Mouse (Mus musculus): ENCODE results near the gene Gm10715. TPM values are rescaled to one million over a fixed set of nuclear protein-coding genes. Genes with fewer than 3 reads are reported as not detected.
A peak's percentile ranks its signal among the peaks of the same experiment; 100 is the strongest.
"Not testable (repeated sequence)": the region's sequence is repeated elsewhere in the genome, so short reads cannot be mapped to it uniquely, and the experiment has no call there.

Gene Gm10715
- polyA plus RNA-seq, 1 experiment from 2014 or later: not detected

DNA sequence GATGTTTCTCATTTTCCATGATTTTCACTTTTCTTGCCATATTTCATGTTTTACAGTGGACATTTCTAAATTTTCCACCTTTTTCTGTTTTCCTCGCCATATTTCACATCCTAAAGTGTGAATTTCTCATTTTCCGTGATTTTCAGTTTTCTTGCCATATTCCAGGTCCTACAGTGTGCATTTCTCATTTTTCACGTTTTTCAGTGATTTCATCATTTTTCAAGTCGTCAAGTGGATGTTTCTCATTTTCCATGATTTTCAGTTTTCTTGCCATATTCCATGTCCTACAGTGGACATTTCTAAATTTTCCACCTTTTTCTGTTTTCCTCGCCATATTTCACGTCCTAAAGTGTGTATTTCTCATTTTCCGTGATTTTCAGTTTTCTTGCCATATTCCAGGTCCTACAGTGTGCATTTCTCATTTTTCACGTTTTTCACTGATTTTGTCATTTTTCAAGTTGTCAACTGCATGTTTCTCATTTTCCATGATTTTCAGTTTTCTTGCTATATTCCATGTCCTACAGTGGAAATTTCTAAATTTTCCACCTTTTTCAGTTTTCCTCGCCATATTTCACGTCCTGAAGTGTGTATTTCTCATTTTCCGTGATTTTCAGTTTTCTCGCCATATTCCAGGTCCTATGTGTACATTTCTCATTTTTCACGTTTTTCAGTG, 13.2 kb upstream of the Gm10715 start, which contains the start of gene Gm10718:
TSS of gene Gm10718 (plus strand) at position 236 of the 673 bp plus-strand sequence.
- H3K9ac ChIP-seq (ENCODE audit: low read length); H3K4me2 ChIP-seq; ATAC-seq (ENCODE audit: low FRiP score); H3K36me3 ChIP-seq (ENCODE audit: control insufficient read depth, insufficient read depth, low read length); H3K27me3 ChIP-seq (ENCODE audit: control insufficient read depth, insufficient read depth, low read length); DNase-seq (ENCODE audit: low spot score, missing footprints); H3K4me1 ChIP-seq (ENCODE audit: control insufficient read depth, insufficient read depth, low read length); H3K27ac ChIP-seq (ENCODE audit: low read depth, low read length); H3K9me3 ChIP-seq (ENCODE audit: control insufficient read depth, low read length); H3K4me3 ChIP-seq (ENCODE audit: low read depth, low read length): not testable (repeated sequence)
- WGBS: 73% methylated on average over 9 of the region's 13 CpGs

DNA sequence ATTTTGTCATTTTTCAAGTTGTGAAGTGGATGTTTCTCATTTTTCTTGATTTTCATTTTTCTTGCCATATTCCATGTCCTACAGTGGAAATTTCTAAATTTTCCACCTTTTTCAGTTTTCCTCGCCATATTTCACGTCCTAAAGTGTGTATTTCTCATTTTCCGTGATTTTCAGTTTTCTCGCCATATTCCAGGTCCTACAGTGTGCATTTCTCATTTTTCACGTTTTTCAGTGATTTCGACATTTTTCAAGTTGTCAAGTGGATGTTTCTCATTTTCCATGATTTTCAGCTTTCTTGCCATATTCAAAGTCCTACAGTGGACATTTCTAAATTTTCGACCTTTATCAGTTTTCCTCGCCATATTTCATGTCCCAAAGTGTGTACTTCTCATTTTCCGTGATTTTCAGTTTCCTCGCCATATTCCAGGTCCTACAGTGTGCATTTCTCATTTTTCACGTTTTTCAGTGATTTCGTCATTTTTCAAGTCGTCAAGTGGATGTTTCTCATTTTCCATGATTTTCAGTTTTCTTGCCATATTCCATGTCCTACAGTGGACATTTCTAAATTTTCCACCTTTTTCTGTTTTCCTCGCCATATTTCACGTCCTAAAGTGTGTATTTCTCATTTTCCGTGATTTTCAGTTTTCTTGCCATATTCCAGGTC, 12.6 kb upstream of the Gm10715 start:
- not testable (repeated sequence) for H3K9me3 ChIP-seq (ENCODE audit: control insufficient read depth, low read length); H3K9ac ChIP-seq (ENCODE audit: low read length); ATAC-seq (ENCODE audit: low FRiP score); H3K36me3 ChIP-seq (ENCODE audit: control insufficient read depth, insufficient read depth, low read length); H3K4me1 ChIP-seq (ENCODE audit: control insufficient read depth, insufficient read depth, low read length); H3K27me3 ChIP-seq (ENCODE audit: control insufficient read depth, insufficient read depth, low read length); DNase-seq (ENCODE audit: low spot score, missing footprints); H3K4me3 ChIP-seq (ENCODE audit: low read depth, low read length); H3K27ac ChIP-seq (ENCODE audit: low read depth, low read length); H3K4me2 ChIP-seq
- 61% methylated on average over 15 of the region's 16 CpGs for WGBS

DNA sequence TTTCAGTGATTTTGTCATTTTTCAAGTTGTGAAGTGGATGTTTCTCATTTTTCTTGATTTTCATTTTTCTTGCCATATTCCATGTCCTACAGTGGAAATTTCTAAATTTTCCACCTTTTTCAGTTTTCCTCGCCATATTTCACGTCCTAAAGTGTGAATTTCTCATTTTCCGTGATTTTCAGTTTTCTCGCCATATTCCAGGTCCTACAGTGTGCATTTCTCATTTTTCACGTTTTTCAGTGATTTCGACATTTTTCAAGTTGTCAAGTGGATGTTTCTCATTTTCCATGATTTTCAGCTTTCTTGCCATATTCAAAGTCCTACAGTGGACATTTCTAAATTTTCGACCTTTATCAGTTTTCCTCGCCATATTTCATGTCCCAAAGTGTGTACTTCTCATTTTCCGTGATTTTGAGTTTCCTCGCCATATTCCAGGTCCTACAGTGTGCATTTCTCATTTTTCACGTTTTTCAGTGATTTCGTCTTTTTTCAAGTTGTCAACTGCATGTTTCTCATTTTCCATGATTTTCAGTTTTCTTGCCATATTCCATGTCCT, 11.7 kb upstream of the Gm10715 start, which contains the start of gene Gm10717:
TSS of gene Gm10717 (plus strand) at position 506 of the 556 bp plus-strand sequence.
- not testable (repeated sequence) for H3K4me1 ChIP-seq (ENCODE audit: control insufficient read depth, insufficient read depth, low read length); H3K27me3 ChIP-seq (ENCODE audit: control insufficient read depth, insufficient read depth, low read length); H3K9ac ChIP-seq (ENCODE audit: low read length); H3K9me3 ChIP-seq (ENCODE audit: control insufficient read depth, low read length); H3K4me2 ChIP-seq; H3K27ac ChIP-seq (ENCODE audit: low read depth, low read length); H3K4me3 ChIP-seq (ENCODE audit: low read depth, low read length); DNase-seq (ENCODE audit: low spot score, missing footprints); H3K36me3 ChIP-seq (ENCODE audit: control insufficient read depth, insufficient read depth, low read length); ATAC-seq (ENCODE audit: low FRiP score)
- WGBS: 71% methylated on average over 12 of the region's 12 CpGs

DNA sequence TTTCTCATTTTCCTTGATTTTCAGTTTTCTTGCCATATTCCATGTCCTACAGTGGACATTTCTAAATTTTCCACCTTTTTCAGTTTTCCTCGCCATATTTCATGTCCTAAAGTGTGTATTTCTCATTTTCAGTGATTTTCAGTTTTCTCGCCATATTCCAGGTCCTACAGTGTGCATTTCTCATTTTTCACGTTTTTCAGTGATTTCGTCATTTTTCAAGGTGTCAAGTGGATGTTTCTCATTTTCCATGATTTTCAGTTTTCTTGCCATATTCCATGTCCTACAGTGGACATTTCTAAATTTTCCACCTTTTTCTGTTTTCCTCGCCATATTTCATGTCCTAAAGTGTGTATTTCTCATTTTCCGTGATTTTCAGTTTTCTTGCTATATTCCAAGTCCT, 11.0 kb upstream of the Gm10715 start:
- H3K9ac ChIP-seq (ENCODE audit: low read length); H3K4me2 ChIP-seq; H3K4me1 ChIP-seq (ENCODE audit: control insufficient read depth, insufficient read depth, low read length); H3K27ac ChIP-seq (ENCODE audit: low read depth, low read length); H3K4me3 ChIP-seq (ENCODE audit: low read depth, low read length); H3K9me3 ChIP-seq (ENCODE audit: control insufficient read depth, low read length); ATAC-seq (ENCODE audit: low FRiP score); DNase-seq (ENCODE audit: low spot score, missing footprints); H3K36me3 ChIP-seq (ENCODE audit: control insufficient read depth, insufficient read depth, low read length); H3K27me3 ChIP-seq (ENCODE audit: control insufficient read depth, insufficient read depth, low read length): not testable (repeated sequence)
- WGBS: 67% methylated on average over 4 of the region's 6 CpGs

DNA sequence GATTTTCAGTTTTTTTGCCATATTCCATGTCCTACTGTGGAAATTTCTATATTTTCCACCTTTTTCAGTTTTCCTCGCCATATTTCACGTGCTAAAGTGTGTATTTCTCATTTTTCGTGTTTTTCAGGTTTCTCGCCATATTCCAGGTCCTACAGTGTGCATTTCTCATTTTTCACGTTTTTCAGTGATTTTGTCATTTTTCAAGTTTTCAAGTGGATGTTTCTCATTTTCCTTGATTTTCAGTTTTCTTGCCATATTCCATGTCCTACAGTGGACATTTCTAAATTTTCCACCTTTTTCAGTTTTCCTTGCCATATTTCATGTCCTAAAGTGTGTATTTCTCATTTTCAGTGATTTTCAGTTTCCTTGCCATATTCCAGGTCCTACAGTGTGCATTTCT, 10.5 kb upstream of the Gm10715 start:
- not testable (repeated sequence) for ATAC-seq (ENCODE audit: low FRiP score); H3K36me3 ChIP-seq (ENCODE audit: control insufficient read depth, insufficient read depth, low read length); H3K4me2 ChIP-seq; H3K4me1 ChIP-seq (ENCODE audit: control insufficient read depth, insufficient read depth, low read length); H3K9ac ChIP-seq (ENCODE audit: low read length); H3K9me3 ChIP-seq (ENCODE audit: control insufficient read depth, low read length); H3K27ac ChIP-seq (ENCODE audit: low read depth, low read length); H3K27me3 ChIP-seq (ENCODE audit: control insufficient read depth, insufficient read depth, low read length); DNase-seq (ENCODE audit: low spot score, missing footprints); H3K4me3 ChIP-seq (ENCODE audit: low read depth, low read length)
- 75% methylated on average over 5 of the region's 5 CpGs for WGBS

GRCm38 (mm10) chr9:3026741-3027140, 9.9 kb upstream of the Gm10715 start:
- not testable (repeated sequence) for H3K9ac ChIP-seq (ENCODE audit: low read length); DNase-seq (ENCODE audit: low spot score, missing footprints); ATAC-seq (ENCODE audit: low FRiP score); H3K4me1 ChIP-seq (ENCODE audit: control insufficient read depth, insufficient read depth, low read length); H3K36me3 ChIP-seq (ENCODE audit: control insufficient read depth, insufficient read depth, low read length); H3K27ac ChIP-seq (ENCODE audit: low read depth, low read length); H3K4me3 ChIP-seq (ENCODE audit: low read depth, low read length); H3K9me3 ChIP-seq (ENCODE audit: control insufficient read depth, low read length); H3K27me3 ChIP-seq (ENCODE audit: control insufficient read depth, insufficient read depth, low read length); H3K4me2 ChIP-seq
- 66% methylated on average over 9 of the region's 9 CpGs for WGBS

- not testable (repeated sequence) for H3K27me3 ChIP-seq (ENCODE audit: control insufficient read depth, insufficient read depth, low read length); H3K4me1 ChIP-seq (ENCODE audit: control insufficient read depth, insufficient read depth, low read length); H3K9me3 ChIP-seq (ENCODE audit: control insufficient read depth, low read length); H3K27ac ChIP-seq (ENCODE audit: low read depth, low read length); ATAC-seq (ENCODE audit: low FRiP score); H3K9ac ChIP-seq (ENCODE audit: low read length); H3K4me3 ChIP-seq (ENCODE audit: low read depth, low read length); H3K36me3 ChIP-seq (ENCODE audit: control insufficient read depth, insufficient read depth, low read length); H3K4me2 ChIP-seq
- 72% methylated on average over 9 of the region's 9 CpGs for WGBS
- DNase-seq (ENCODE audit: low spot score, missing footprints): peak; percentile 97
These were observed 9.5 kb upstream of the Gm10715 start for GRCm38 (mm10) chr9:3027200-3027599.

- not testable (repeated sequence) for H3K36me3 ChIP-seq (ENCODE audit: control insufficient read depth, insufficient read depth, low read length); H3K4me2 ChIP-seq; H3K27me3 ChIP-seq (ENCODE audit: control insufficient read depth, insufficient read depth, low read length); H3K4me3 ChIP-seq (ENCODE audit: low read depth, low read length); H3K9me3 ChIP-seq (ENCODE audit: control insufficient read depth, low read length); H3K27ac ChIP-seq (ENCODE audit: low read depth, low read length); H3K4me1 ChIP-seq (ENCODE audit: control insufficient read depth, insufficient read depth, low read length); H3K9ac ChIP-seq (ENCODE audit: low read length); ATAC-seq (ENCODE audit: low FRiP score); DNase-seq (ENCODE audit: low spot score, missing footprints)
- 62% methylated on average over 12 of the region's 16 CpGs for WGBS
These were observed 7.2 kb upstream of the Gm10715 start for GRCm38 (mm10) chr9:3029276-3030000.
